Mouse (Mus musculus) ES-Bruce4 (cell line): ENCODE data around the gene Ms4a8a. TPM values are rescaled to one million over a fixed set of nuclear protein-coding genes. Genes with fewer than 3 reads are reported as not detected.

Source experiments
- H3K27ac ChIP-seq: 2 replicates; pipeline ENCODE4 v1.5.1; 2012; ENCODE audit warnings: low read length, inconsistent platforms; ENCODE audit not compliant: insufficient read depth
- H3K27me3 ChIP-seq: 2 replicates; pipeline ENCODE4 v1.6.1; 2012; ENCODE audit warnings: mild to moderate bottlenecking, low read length, inconsistent platforms; ENCODE audit not compliant: control insufficient read depth, poor library complexity, insufficient read depth, severe bottlenecking
- H3K36me3 ChIP-seq: 2 replicates; pipeline ENCODE4 v1.6.1; 2012; ENCODE audit warnings: inconsistent platforms, mild to moderate bottlenecking, low read length, moderate library complexity; ENCODE audit not compliant: control insufficient read depth, poor library complexity, insufficient read depth, severe bottlenecking
- H3K4me1 ChIP-seq: one replicate; pipeline ENCODE4 v1.8.1; 2011; ENCODE audit warnings: low read length; ENCODE audit not compliant: control insufficient read depth, insufficient read depth
- H3K4me3 ChIP-seq: 2 replicates; pipeline ENCODE4 v1.5.1; 2011; ENCODE audit warnings: low read depth, mild to moderate bottlenecking, low read length
- H3K9ac ChIP-seq: 2 replicates; pipeline ENCODE4 v1.6.1; 2012; ENCODE audit warnings: low read depth, mild to moderate bottlenecking, inconsistent platforms; ENCODE audit not compliant: poor library complexity, severe bottlenecking
- H3K9me3 ChIP-seq: replicated peaks from 2 replicates; pipeline ENCODE4 v1.6.1; 2012; ENCODE audit warnings: mild to moderate bottlenecking, low read length, inconsistent platforms; ENCODE audit not compliant: control insufficient read depth, poor library complexity, insufficient read depth, severe bottlenecking
- CTCF ChIP-seq: IDR thresholded peaks from one replicate; pipeline ENCODE4 v1.8.1; 2011; ENCODE audit warnings: low read depth, low read length
- EP300 ChIP-seq: IDR thresholded peaks from 2 replicates; pipeline ENCODE4 v1.6.1; 2011; ENCODE audit warnings: low read depth, low read length; ENCODE audit not compliant: insufficient read depth
- POLR2A ChIP-seq: IDR thresholded peaks from one replicate; pipeline ENCODE4 v1.8.1; 2011; ENCODE audit warnings: low read length; ENCODE audit not compliant: insufficient read depth
- polyA plus RNA-seq: library from polyadenylated mRNA; stranded (reverse); fragments of >200 nt; gene quantifications from 2 replicates; pipeline ENCODE4 v1.2.4, GENCODE M21; 2011; ENCODE audit warnings: low read depth; ENCODE audit not compliant: missing spikeins, insufficient read depth, insufficient read length

The Ms4a8a gene
- polyA plus RNA-seq, 1 experiment, result not detected

GRCm38 (mm10) chr19:11044996-11045711, 35.7 kb downstream of the Ms4a8a start:
- no peak overlapping the region for H3K9ac ChIP-seq
- no peak for TF ChIP-seq EP300
- peak; percentile 61 for TF ChIP-seq CTCF
- H3K36me3 ChIP-seq, result no peaks in the 10 kb centered on the region
- no peaks in the 10 kb centered on the region for H3K4me1 ChIP-seq
- H3K27ac ChIP-seq, result no peak overlapping the region
- no peaks in the 10 kb centered on the region; the same call in 1 of the 2 replicates for H3K27me3 ChIP-seq
- H3K4me3 ChIP-seq, result peak overlapping the region; percentile 36
- H3K9me3 ChIP-seq, result no peaks in the 10 kb centered on the region

DNA sequence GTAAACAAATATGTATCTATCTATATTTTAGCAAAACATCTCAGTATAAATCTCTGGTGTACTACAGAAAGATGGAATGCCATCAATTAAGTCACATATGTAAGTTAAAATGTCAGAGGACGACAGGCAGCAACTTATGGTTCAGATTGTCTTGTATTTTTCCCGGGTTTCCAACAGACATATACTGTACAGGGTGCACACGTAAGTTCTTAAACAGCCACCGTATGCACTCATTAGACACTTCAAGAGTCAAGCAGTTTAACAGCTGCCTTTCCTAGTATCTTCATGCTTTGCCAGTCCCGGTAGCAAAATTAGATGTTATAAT, 36.3 kb downstream of the Ms4a8a start:
- Histone ChIP-seq H3K9ac (no peak overlapping the region), H3K27ac (no peak overlapping the region), H3K4me1 (no peaks in the 10 kb centered on the region), H3K36me3 (no peaks in the 10 kb centered on the region), H3K27me3 (no peaks in the 10 kb centered on the region; the same call in 1 of the 2 replicates), H3K9me3 (no peaks in the 10 kb centered on the region), H3K4me3 (no peak overlapping the region)
- TF ChIP-seq EP300, result no peak
- TF ChIP-seq CTCF, result no peak
- no peak for TF ChIP-seq POLR2A

- H3K36me3 ChIP-seq, result no peaks in the 10 kb centered on the region
- H3K27ac ChIP-seq, result no peak overlapping the region
- H3K27me3 ChIP-seq, result no peaks in the 10 kb centered on the region
- H3K4me1 ChIP-seq, result no peaks in the 10 kb centered on the region
- no peak overlapping the region for H3K4me3 ChIP-seq
- H3K9me3 ChIP-seq, result peaks cover 3% of the 10 kb centered on the region; the same call in 1 of the 2 replicates
- TF ChIP-seq CTCF, result no peak
- no peak for TF ChIP-seq EP300
- TF ChIP-seq POLR2A, result no peak
- no peak overlapping the region for H3K9ac ChIP-seq
Measured at GRCm38 (mm10) chr19:11037570-11037969, 43.3 kb downstream of the Ms4a8a start.

DNA sequence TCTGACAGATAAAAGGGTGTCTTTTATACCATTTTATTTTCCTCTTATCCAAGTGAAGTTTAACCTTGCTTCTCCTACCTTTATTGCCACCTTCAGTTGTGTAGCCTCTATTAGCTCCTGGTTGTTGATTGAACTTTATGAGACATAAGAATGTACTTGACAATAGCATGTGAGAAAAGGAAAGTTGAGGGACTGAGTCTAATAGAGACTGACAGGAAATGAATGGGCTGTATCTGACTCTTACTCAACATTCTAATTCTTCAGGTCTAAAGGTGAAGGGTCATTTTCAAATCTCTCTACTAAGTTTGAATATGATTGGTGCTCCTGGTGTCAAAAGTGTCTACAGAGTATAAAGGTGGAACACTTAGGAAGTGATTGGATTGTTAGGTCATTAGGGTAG, 58.5 kb downstream of the Ms4a8a start:
- TF ChIP-seq POLR2A, result no peak
- no peak for TF ChIP-seq EP300
- no peak for TF ChIP-seq CTCF
- H3K36me3 ChIP-seq, result no peaks in the 10 kb centered on the region
- H3K4me3 ChIP-seq, result no peak overlapping the region
- no peaks in the 10 kb centered on the region for H3K27me3 ChIP-seq
- H3K9ac ChIP-seq, result no peak overlapping the region
- no peak overlapping the region for H3K27ac ChIP-seq
- no peaks in the 10 kb centered on the region for H3K4me1 ChIP-seq
- H3K9me3 ChIP-seq, result no peaks in the 10 kb centered on the region

- no peak within 1 kb of the TSS for H3K9ac ChIP-seq
- H3K9me3 ChIP-seq, result no peaks in the 10 kb centered on the region
- no peaks in the 10 kb centered on the region for H3K36me3 ChIP-seq
- TF ChIP-seq CTCF (no peak), EP300 (no peak)
- no peaks in the 10 kb centered on the region for H3K27me3 ChIP-seq
- H3K4me1 ChIP-seq, result no peaks in the 10 kb centered on the region
- H3K4me3 ChIP-seq, result no peak within 1 kb of the TSS
- H3K27ac ChIP-seq, result no peak within 1 kb of the TSS
Measured at GRCm38 (mm10) chr19:11017891-11018290, 63.0 kb downstream of the Ms4a8a start, which contains the start of gene Ms4a18. Gene Ms4a18, minus strand, starts transcription at chr19:11018031.

Other genes with a start within 250 kb of the Ms4a8a start
- not detected in 2 replicates for gene Slc15a3, start 241.4 kb downstream of the Ms4a8a start, polyA plus RNA-seq
- gene Tmem132a, start 211.2 kb downstream of the Ms4a8a start, polyA plus RNA-seq, result 16.5 and 17.2 TPM in 2 replicates
- 16.3 and 20.1 TPM in 2 replicates for gene Tmem109, start 199.1 kb downstream of the Ms4a8a start, polyA plus RNA-seq
- gene Prpf19, start 185.9 kb downstream of the Ms4a8a start, polyA plus RNA-seq, result 131 and 148 TPM in 2 replicates
- not detected in 2 replicates for gene Zp1, start 160.5 kb downstream of the Ms4a8a start, polyA plus RNA-seq
- not detected in 2 replicates for gene Ptgdr2, start 143.9 kb downstream of the Ms4a8a start, polyA plus RNA-seq
- gene Ccdc86, start 131.8 kb downstream of the Ms4a8a start, polyA plus RNA-seq, result 16.9 and 17.8 TPM in 2 replicates
- gene Ms4a10, start 106.4 kb downstream of the Ms4a8a start, polyA plus RNA-seq, result not detected in 2 replicates
- gene Ms4a15, start 87.9 kb downstream of the Ms4a8a start, polyA plus RNA-seq, result not detected in 2 replicates
- not detected in 2 replicates for gene Ms4a18, start 63.1 kb downstream of the Ms4a8a start, polyA plus RNA-seq
- not detected in 2 replicates for gene 1700017D01Rik, start 49.8 kb upstream of the Ms4a8a start, polyA plus RNA-seq
- not detected in 2 replicates for gene 1700025F22Rik, start 84.2 kb upstream of the Ms4a8a start, polyA plus RNA-seq
- not detected in 2 replicates for gene Ms4a13, start 115.6 kb upstream of the Ms4a8a start, polyA plus RNA-seq
- gene Ms4a12, start 151.3 kb upstream of the Ms4a8a start, polyA plus RNA-seq, result not detected in 2 replicates
- not detected in 2 replicates for gene Ms4a1, start 185.1 kb upstream of the Ms4a8a start, polyA plus RNA-seq
- not detected in 2 replicates for gene Ms4a5, start 202.8 kb upstream of the Ms4a8a start, polyA plus RNA-seq
- gene Ms4a14, start 233.4 kb upstream of the Ms4a8a start, polyA plus RNA-seq, result not detected in 2 replicates